Mouse (Mus musculus): ENCODE measurements around the gene Ctbp2. TPM values are rescaled to one million over a fixed set of nuclear protein-coding genes. Genes with fewer than 3 reads are reported as not detected.

The Ctbp2 gene
- polyA plus RNA-seq, 1 experiment from 2014 or later: 82.8 TPM

DNA sequence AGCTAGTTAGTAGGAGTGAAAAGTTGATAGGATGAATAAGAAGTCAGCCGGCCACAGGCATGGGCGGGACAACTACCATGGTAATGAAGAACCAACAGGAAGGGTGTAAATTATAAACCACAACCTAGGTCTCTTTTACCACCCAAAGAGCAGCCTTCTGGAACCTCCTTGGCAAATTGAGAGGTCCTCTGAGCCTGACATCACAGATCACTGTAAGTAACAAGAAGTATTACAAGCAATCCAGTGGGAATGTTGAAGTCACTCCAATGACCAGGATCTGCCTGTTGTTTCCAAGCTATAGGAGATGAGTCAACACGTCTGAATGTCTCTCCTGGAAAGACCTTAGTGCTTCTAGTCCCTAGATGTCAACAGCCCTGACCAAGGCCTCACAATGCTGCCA is 62.1 kb downstream of the Ctbp2 start:
- TF ChIP-seq CTCF (IDR thresholded peaks at IDR 0.05): no peak
- ChIA-PET POLR2A (no interaction called here), CTCF (no interaction called here)
- ATAC-seq (peak; percentile 63), DNase-seq (ENCODE audit: low read depth, low spot score) (peak; percentile 57)
- in situ Hi-C loops (cut with MboI; ENCODE audit: low pct_unique_long_range_greater_than_20kb): no loop called here
- no peaks in the 10 kb centered on the region for H3K27me3 ChIP-seq

DNA sequence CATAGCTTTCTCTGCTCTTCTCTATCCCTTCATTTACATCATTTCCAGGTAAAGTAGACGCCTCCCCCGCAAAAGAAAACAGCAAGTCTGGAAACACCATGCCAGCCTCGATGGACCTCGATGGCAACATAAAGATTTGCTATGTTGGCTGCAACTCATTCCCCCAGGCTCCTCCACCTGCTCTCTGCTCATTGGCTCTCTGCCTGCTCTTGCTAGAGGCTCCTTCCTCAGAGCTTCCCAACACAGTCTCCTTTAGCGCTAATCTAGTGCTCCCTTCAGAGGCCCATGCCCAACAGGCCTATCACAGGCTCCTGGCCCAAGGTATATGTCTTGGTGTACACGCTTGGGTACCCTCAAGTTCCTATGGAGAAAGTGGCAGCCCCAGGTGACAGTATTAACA is 64.0 kb downstream of the Ctbp2 start:
- no peak for TF ChIP-seq CTCF (IDR thresholded peaks at IDR 0.05)
- in situ Hi-C loops (cut with MboI; ENCODE audit: low pct_unique_long_range_greater_than_20kb): no loop called here
- ATAC-seq (no peak), DNase-seq (ENCODE audit: low read depth, low spot score) (no peak)
- POLR2A ChIA-PET: no interaction called here
- CTCF ChIA-PET: interaction anchor here (1.8 to 2.0 kb wide), 2 partner anchors 29 to 577 kb away, joined by 4 to 5 read pairs; partner anchors contain the start of gene Edrf1
- no peaks in the 10 kb centered on the region for H3K27me3 ChIP-seq

DNA sequence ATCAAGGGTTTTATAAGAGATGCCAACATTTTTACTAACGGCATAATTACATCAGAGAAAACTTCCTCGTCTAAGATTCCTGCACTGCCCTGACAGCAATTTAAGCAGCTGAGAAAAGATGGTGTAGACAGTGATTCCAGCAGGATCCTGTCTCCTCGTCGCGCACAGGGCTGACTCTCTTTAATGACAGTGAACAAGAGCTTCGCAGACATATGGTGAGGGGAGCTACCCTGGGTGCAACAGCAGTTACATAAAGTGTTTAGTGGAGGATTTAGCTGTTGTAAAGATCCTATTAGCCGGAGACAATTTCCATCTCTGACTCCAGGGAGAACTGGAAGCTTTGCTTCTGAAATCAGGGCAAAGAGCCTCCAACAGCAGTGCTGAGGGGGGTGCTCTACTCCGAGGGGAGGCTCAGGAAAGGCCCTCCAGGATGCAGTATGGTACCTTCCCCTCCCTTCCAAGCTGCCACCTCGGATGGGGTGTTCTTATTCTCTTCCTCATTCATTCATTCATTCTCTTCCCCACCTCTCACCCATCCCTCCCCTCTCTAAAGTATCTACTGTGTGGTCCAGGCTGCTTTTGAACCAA is 64.5 kb downstream of the Ctbp2 start:
- ATAC-seq: no peak
- in situ Hi-C loops (cut with MboI; ENCODE audit: low pct_unique_long_range_greater_than_20kb): no loop called here
- ChIA-PET POLR2A (no interaction called here), CTCF (interaction anchor here (1.8 to 2.0 kb wide), 2 partner anchors 30 to 577 kb away, joined by 4 to 5 read pairs; partner anchors contain the start of gene Edrf1)
- no peak for DNase-seq (ENCODE audit: low read depth, low spot score)
- H3K27me3 ChIP-seq: no peaks in the 10 kb centered on the region
- TF ChIP-seq CTCF (IDR thresholded peaks at IDR 0.05): no peak

DNA sequence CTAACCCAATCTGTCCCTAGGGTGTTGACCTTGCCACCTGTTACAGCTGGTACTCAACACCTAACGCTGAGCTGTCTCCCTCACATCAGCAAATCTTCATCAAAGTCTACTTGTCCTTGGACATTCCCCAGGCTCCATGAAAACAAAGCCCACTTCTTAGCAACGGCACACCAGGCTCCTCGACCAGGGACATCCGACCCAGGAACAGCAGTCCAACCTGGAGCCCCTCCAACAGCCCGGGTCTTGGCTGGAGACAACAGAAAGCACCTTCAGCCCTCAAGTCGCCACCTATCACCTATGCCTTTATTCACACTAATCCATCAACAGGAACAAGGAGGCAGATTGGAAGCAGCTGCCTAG is 65.0 kb downstream of the Ctbp2 start:
- in situ Hi-C loops (cut with MboI; ENCODE audit: low pct_unique_long_range_greater_than_20kb): no loop called here
- no peak for TF ChIP-seq CTCF (IDR thresholded peaks at IDR 0.05)
- ChIA-PET POLR2A (no interaction called here), CTCF (interaction anchor here (1.8 to 2.0 kb wide), 2 partner anchors 30 to 578 kb away, joined by 4 to 5 read pairs; partner anchors contain the start of gene Edrf1)
- no peaks in the 10 kb centered on the region for H3K27me3 ChIP-seq
- DNase-seq (ENCODE audit: low read depth, low spot score) (no peak), ATAC-seq (no peak)

DNA sequence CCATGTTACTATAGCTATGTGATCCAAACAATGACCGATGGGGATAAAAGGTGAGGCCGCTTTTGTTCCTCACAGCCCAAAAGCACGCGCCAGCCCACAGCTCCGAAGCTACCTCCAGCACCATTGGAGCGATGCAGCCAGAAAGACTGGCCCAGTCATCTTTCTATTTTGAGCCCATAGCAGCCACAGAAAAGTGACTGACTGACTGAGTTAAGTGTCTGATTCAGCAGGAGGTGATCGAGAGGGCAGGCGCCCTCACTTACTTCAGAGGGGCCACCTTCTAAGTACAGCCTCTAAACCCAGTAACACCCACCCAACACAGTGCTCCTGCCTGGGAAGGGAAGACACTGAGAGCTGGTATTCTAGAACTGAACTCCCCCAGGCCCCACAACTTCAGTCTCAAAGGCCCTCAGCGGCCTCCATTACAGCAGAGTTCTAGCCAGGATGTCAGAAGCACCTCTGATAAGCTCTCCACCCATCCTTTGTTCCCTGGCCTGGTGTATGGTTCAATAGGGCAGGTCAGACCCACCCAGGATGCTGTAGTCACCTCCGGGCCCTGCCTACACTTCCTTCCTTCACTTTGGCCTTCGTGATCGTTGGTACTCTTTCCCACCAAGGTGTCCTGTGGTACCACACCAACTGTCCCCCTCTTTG is 65.5 kb downstream of the Ctbp2 start:
- ChIA-PET POLR2A (no interaction called here), CTCF (interaction anchor here (1.0 to 1.6 kb wide), 3 partner anchors 15 to 54 kb away, joined by 3 to 4 read pairs (median 3); no protein-coding TSS in a partner anchor)
- ATAC-seq: no peak
- H3K27me3 ChIP-seq: no peaks in the 10 kb centered on the region
- no peak for TF ChIP-seq CTCF (IDR thresholded peaks at IDR 0.05)
- DNase-seq (ENCODE audit: low read depth, low spot score): no peak
- in situ Hi-C loops (cut with MboI; ENCODE audit: low pct_unique_long_range_greater_than_20kb): no loop called here

DNA sequence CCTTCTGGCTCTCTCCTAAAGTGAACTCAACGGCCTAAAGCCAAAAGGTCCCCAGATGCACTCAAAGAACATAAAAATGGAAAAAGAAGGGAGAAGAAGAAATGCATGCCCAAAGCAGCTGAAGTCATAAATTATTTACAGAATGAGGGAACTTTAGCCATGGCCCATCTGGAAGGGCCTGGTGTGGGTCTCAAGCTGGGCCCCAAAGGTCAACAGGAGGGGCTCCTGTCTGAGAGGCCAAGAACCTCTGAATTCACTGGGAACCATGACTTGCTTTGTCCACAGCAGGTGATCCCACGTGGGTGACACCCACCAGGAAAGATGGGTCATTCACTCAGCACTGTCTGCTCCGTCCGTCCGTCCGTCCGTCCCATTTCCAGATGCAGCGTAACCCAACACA is 67.2 kb downstream of the Ctbp2 start:
- no peaks in the 10 kb centered on the region for H3K27me3 ChIP-seq
- POLR2A ChIA-PET: no interaction called here
- ATAC-seq (no peak), DNase-seq (ENCODE audit: low read depth, low spot score) (no peak)
- CTCF ChIA-PET: no interaction called here
- no peak for TF ChIP-seq CTCF (IDR thresholded peaks at IDR 0.05)
- in situ Hi-C loops (cut with MboI; ENCODE audit: low pct_unique_long_range_greater_than_20kb): no loop called here

DNA sequence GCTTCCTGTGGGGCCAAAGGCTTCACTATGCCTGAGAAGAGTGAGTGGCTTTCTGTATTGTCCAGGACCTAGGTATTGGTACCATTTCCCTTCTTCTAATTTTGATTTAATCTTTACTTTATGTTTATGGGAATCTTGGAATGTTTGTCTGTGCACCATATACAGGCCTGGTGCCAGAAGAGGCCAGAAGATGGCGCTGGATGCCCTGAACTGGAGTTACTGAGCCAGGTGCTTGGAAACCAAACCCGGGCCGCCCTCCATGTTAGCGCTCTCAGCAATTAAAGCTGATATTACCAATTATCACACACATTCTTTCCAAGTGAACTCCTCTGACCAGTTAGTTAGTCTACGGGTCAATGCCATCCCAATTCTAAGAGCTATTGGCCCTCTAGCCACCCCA is 69.7 kb downstream of the Ctbp2 start:
- in situ Hi-C loops (cut with MboI; ENCODE audit: low pct_unique_long_range_greater_than_20kb): no loop called here
- ChIA-PET POLR2A (no interaction called here), CTCF (interaction anchor here (0.7 to 1.1 kb wide), 2 partner anchors 35 to 49 kb away, joined by 3 read pairs; no protein-coding TSS in a partner anchor)
- DNase-seq (ENCODE audit: low read depth, low spot score): no peak
- TF ChIP-seq CTCF (IDR thresholded peaks at IDR 0.05): no peak
- H3K27me3 ChIP-seq: no peaks in the 10 kb centered on the region
- no peak for ATAC-seq

DNA sequence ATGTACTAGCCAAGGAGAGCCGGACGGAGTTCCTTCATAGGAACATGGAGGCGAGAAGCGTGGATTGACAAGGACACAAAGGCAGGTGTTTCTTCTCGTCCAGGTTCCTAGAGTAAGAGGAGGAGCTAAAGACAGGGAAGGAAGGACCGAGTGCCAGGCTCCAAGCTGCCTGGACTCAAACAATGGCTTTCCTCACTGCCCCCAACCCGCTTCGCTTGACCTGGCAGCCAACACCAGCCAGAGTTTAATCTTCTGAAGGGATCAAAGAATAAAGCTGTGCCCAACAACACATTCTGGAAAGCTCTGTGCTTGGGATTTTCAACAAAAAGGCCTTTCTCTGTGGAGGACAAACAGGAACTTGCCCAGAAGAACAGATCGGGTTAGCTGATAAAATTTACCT is 70.4 kb downstream of the Ctbp2 start:
- no peak for ATAC-seq
- no peak for TF ChIP-seq CTCF (IDR thresholded peaks at IDR 0.05)
- in situ Hi-C loops (cut with MboI; ENCODE audit: low pct_unique_long_range_greater_than_20kb): no loop called here
- DNase-seq (ENCODE audit: low read depth, low spot score): no peak
- H3K27me3 ChIP-seq: no peaks in the 10 kb centered on the region
- POLR2A ChIA-PET: interaction anchor here (0.7 kb wide), 1 partner anchor 66 kb away, joined by 5 read pairs; no protein-coding TSS in a partner anchor
- CTCF ChIA-PET: interaction anchor here (1.8 kb wide), 1 partner anchor 10 kb away, joined by 6 read pairs; no protein-coding TSS in a partner anchor

DNA sequence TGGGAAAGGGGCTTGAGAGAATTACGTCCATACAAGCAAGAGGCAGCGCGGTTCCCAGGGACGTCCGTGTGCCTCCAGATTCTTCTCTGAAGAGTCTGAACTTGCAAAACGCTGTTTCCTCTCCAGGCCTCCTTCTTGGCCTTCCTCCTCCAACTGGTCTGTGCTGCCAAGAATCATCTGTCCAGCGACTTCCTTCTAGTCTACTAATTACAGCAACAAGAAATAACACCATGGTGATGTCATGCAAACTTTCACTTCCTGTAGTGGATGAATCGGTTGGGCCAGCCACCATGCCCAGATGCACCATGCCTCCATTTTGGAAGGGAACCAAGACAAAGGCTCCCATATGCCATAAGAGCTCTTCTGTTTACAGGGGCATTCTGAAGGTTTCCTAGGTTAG is 71.3 kb downstream of the Ctbp2 start:
- H3K27me3 ChIP-seq: no peaks in the 10 kb centered on the region
- ChIA-PET POLR2A (no interaction called here), CTCF (interaction anchor here (1.8 kb wide), 1 partner anchor 9 kb away, joined by 6 read pairs; no protein-coding TSS in a partner anchor)
- no peak for TF ChIP-seq CTCF (IDR thresholded peaks at IDR 0.05)
- no peak for DNase-seq (ENCODE audit: low read depth, low spot score)
- no peak for ATAC-seq
- in situ Hi-C loops (cut with MboI; ENCODE audit: low pct_unique_long_range_greater_than_20kb): no loop called here

DNA sequence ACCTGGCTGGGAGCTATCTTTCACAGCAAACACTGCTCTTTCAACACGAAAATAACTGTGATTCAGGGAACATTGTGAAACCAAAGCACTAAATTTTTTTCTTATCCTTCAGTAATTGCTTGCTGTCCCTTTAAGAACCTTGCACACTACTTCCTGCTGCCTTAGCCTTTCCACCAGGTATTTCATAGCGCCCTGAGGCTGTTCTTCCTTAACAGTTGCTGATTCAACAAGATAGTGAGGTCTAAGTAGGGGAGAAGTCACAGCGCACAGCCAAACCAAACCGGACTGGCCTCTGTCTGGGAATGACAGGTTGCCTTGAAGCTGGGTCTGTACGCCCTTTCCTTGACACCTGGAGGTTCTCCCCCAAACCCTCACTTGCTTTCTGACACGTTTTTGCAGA is 73.5 kb downstream of the Ctbp2 start:
- ChIA-PET CTCF (no interaction called here), POLR2A (no interaction called here)
- DNase-seq (ENCODE audit: low read depth, low spot score) (no peak), ATAC-seq (no peak)
- in situ Hi-C loops (cut with MboI; ENCODE audit: low pct_unique_long_range_greater_than_20kb): no loop called here
- H3K27me3 ChIP-seq: no peaks in the 10 kb centered on the region
- TF ChIP-seq CTCF (IDR thresholded peaks at IDR 0.05): no peak

DNA sequence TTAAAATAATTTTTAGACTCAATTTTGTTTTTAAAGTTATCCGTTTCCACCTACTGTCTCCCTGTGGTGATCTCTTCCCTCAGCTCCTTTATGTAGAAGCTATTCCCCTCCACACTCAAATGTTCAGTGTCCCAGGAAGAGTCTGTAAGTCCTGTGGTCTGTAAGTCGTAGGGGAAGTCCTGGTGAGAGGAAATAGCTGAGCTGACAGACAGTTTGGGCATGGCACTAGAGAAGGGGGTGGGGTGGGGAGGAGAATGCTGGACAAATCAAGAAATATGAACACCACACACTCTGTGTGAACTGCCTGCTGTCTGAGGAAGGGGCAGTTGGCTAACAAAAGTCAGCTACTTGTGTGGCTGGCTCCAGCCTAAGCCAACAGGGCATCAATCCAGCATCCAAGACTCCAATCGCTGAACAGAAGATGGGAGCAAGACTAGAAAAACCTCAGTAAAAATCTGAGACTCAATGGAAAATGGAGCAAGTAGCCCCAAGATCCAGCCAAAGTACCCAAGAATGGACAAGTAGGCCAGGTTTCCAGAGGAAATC is 76.0 kb downstream of the Ctbp2 start:
- DNase-seq (ENCODE audit: low read depth, low spot score) (no peak), ATAC-seq (no peak)
- ChIA-PET POLR2A (no interaction called here), CTCF (interaction anchor here (1.0 kb wide), 1 partner anchor 20 kb away, joined by 3 read pairs; no protein-coding TSS in a partner anchor)
- no peak for TF ChIP-seq CTCF (IDR thresholded peaks at IDR 0.05)
- no peaks in the 10 kb centered on the region for H3K27me3 ChIP-seq
- in situ Hi-C loops (cut with MboI; ENCODE audit: low pct_unique_long_range_greater_than_20kb): no loop called here

All from Patski (cell line).